Mouse (Mus musculus) heart, adult 2 months (tissue): ENCODE results near the gene Tcf19. TPM values are rescaled to one million over a fixed set of nuclear protein-coding genes. Genes with fewer than 3 reads are reported as not detected.
"Not testable (repeated sequence)": the region's sequence is repeated elsewhere in the genome, so short reads cannot be mapped to it uniquely, and the experiment has no call there.

Experiments used
- DNase-seq, 2 experiments: peaks; one replicate each; pipeline ENCODE4 v3.0.0; 2021
- H3K27ac ChIP-seq: fragments of 200-600 bp; 2 replicates; pipeline ENCODE4 v1.8.1; 2022
- H3K27me3 ChIP-seq: fragments of 200-500 bp; 2 replicates; pipeline ENCODE4 v1.6.1; 2012; ENCODE audit warnings: mild to moderate bottlenecking, low read length, inconsistent platforms, mixed read lengths; ENCODE audit not compliant: control insufficient read depth, insufficient read depth
- H3K36me3 ChIP-seq: fragments of 200-500 bp; 2 replicates; pipeline ENCODE4 v1.6.1; 2012; ENCODE audit warnings: low read length, inconsistent platforms; ENCODE audit not compliant: control insufficient read depth, insufficient read depth
- H3K4me1 ChIP-seq: fragments of 200-500 bp; 2 replicates; pipeline ENCODE4 v1.6.1; 2011; ENCODE audit warnings: low read length; ENCODE audit not compliant: control insufficient read depth, insufficient read depth
- H3K4me3 ChIP-seq: fragments of 200-600 bp; 2 replicates; pipeline ENCODE4 v1.8.1; 2022
- H3K79me2 ChIP-seq: fragments of 200-500 bp; replicated peaks from 2 replicates; pipeline ENCODE4 v1.6.1; 2012; ENCODE audit warnings: mild to moderate bottlenecking, inconsistent platforms, low read length, moderate library complexity, mixed read lengths; ENCODE audit not compliant: control insufficient read depth, insufficient read depth
- H3K9ac ChIP-seq: fragments of 200-500 bp; 2 replicates; pipeline ENCODE4 v1.6.1; 2012; ENCODE audit warnings: low read depth, mild to moderate bottlenecking, control low read depth, inconsistent platforms, low read length, mixed read lengths
- CTCF ChIP-seq: fragments of 200-600 bp; IDR thresholded peaks from 2 replicates; pipeline ENCODE4 v1.8.1; 2022; ENCODE audit warnings: antibody characterized with exemption, mild to moderate bottlenecking, moderate library complexity
- EP300 ChIP-seq: fragments of 200-500 bp; IDR thresholded peaks from 2 replicates; pipeline ENCODE4 v1.6.1; 2011; ENCODE audit warnings: low read depth, low read length, control low read depth; ENCODE audit not compliant: insufficient read depth
- POLR2A ChIP-seq: fragments of 200-500 bp; IDR thresholded peaks from 2 replicates; pipeline ENCODE4 v1.6.1; 2011; ENCODE audit warnings: mild to moderate bottlenecking, low read depth, low read length, control low read depth; ENCODE audit not compliant: insufficient read depth
- WGBS: fragments of 180-500 bp; shearing (Covaris S2); methylation state at CpG from one replicate; pipeline ENCODE4 v1.1.7; 2018; 5-methylcytosine and 5-hydroxymethylcytosine counted together
- intact Hi-C: fragments of 180-260 bp; cut with DNase I; formaldehyde crosslinking; loops from one replicate; pipeline ENCODE4 v1.15.1; 2025
- polyA plus RNA-seq: library from polyadenylated mRNA; depleted of rRNA; stranded (reverse); fragments of >200 nt; gene quantifications from 2 replicates; pipeline ENCODE4 v1.2.3, GENCODE M21; 2012; rRNA removed
- total RNA-seq, 2 experiments: library from RNA; stranded (reverse); gene quantifications; 2 replicates each; pipeline ENCODE4 v1.2.3; 2021

Gene Tcf19
- total and polyA plus RNA-seq, 3 experiments: 2.0 to 3.0 (median 2.4) TPM

DNA sequence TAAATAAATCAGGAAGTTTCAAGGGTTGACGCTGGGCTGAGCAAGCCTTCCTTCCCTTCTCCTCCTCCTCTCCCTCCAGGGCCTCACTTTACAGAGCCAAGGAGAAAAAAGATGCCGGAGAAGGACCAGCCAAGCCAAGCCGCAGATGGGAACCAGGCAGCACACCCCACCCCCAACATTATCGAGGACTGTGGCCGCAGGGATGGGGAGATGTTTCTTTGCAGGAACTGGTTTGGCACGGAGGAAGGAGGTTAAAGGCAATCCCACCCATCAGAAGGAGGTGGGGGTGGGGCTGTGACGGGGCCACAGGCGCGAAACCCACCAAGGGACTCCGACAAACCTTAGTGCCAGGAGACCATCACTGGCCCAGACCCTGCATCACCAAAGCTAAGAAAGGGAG lies 29.9 kb downstream of the Tcf19 start:
- no peak overlapping the region for H3K9ac ChIP-seq
- no peak overlapping the region for H3K4me3 ChIP-seq
- intact Hi-C loops: no loop called here
- H3K27me3 ChIP-seq: no peaks in the 10 kb centered on the region
- no peaks in the 10 kb centered on the region for H3K4me1 ChIP-seq
- no peak for TF ChIP-seq CTCF
- TF ChIP-seq POLR2A: no peak
- no peak for TF ChIP-seq EP300
- no peaks in the 10 kb centered on the region for H3K79me2 ChIP-seq
- 48% methylated on average over 10 of the region's 10 CpGs for WGBS
- no peak overlapping the region for H3K27ac ChIP-seq
- DNase-seq: no peak
- H3K36me3 ChIP-seq: no peaks in the 10 kb centered on the region

DNA sequence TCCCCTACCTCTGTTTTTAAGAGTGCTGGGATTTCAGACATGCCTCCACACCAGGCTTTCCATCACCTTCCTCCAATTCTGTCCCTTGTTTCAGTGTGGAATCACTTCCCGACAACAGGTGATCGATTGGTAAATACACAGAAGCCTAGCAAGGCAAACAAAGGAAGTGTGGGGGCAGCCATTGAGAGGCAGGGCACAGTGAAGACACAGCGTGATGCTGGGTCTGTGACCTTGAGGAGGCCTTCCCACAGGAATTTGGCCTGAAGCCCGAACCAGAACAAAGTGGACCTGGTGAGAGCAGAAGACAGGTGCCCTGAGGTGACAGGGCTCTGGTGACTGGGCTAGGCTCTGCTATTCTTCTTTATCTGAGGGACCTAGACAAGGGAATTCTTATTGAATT lies 30.9 kb downstream of the Tcf19 start:
- Histone ChIP-seq H3K27ac (no peak overlapping the region), H3K79me2 (no peaks in the 10 kb centered on the region), H3K4me1 (no peaks in the 10 kb centered on the region), H3K4me3 (no peak overlapping the region), H3K27me3 (no peaks in the 10 kb centered on the region), H3K9ac (no peak overlapping the region), H3K36me3 (no peaks in the 10 kb centered on the region)
- WGBS: 40% methylated on average over 4 of the region's 4 CpGs
- TF ChIP-seq EP300 (no peak), CTCF (no peak), POLR2A (no peak)
- DNase-seq: peak in 1 of 2 experiments; percentile 23
- intact Hi-C loops: loop anchor here (2.0 kb wide), 2 partner anchors 29 to 49 kb away; no protein-coding TSS in a partner anchor

DNA sequence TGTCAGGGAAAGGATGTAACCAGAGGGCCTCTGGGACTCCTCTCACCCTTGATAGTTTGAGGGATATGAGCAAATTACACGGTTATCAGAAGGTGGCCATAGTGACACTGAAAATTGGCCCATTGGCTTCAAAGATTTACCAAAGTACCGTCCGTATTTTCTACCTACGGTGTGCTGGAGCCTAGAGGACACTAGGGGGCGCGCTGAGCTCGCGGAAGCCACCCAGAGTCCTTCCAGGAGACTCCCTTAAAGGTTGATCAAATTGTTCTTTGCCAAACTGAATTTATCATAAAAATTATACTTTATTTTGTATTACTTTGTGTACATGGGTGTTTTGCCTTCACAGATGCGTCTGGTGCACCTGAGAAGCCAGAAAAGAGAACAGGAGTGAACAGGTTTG lies 32.6 kb downstream of the Tcf19 start:
- TF ChIP-seq POLR2A: no peak
- TF ChIP-seq EP300: peak; percentile 69; the same call in 1 of the 2 replicates
- peak; percentile 99 for TF ChIP-seq CTCF
- DNase-seq: peak; percentile 21 to 61
- Histone ChIP-seq H3K4me3 (no peak overlapping the region), H3K4me1 (no peaks in the 10 kb centered on the region), H3K27me3 (no peaks in the 10 kb centered on the region), H3K9ac (no peak overlapping the region), H3K36me3 (no peaks in the 10 kb centered on the region), H3K79me2 (no peaks in the 10 kb centered on the region), H3K27ac (no peak overlapping the region)
- intact Hi-C loops: loop anchor here (2.0 kb wide), 2 partner anchors 31 to 51 kb away; no protein-coding TSS in a partner anchor
- under 1% methylated on average over 9 of the region's 9 CpGs for WGBS

DNA sequence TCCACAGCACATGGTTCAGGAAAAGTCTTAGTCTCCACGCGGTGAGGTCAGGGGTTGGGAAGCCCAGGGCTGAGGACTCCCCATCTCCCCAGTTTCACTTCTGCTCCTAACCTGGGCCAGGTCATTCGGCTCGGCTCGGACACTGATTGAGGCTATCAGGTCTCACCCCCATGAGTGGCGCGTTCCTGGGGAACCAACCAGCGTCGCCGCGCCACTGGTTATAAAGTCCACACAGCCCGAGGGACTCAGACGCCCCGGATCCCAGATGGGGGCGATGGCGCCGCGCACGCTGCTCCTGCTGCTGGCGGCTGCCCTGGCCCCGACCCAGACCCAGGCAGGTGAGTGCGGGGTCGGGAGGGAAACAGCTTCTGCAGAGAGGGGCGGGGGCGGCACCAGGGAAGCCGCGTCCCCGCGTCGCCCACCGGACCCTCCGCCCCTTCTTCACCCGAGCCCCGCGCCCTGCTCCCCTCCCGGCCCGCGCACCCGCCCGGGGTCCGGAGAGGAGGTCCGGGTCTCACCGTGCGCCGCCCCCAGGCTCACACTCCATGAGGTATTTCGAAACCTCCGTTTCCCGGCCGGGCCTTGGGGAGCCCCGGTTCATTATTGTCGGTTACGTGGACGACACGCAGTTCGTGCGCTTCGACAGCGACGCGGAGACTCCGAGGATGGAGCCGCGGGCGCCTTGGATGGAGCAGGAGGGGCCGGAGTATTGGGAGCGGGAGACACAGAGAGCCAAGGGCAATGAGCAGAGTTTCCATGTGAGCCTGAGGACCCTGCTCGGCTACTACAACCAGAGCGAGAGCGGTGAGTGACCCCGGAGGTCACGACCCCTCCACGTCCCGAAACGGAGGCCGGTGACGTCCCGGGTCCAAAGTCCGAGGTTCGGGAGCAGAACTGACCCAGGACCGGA lies 46.5 kb downstream of the Tcf19 start, which contains the start of gene H2-Q10:
Gene H2-Q10, plus strand, starts transcription at position 248 of the 910 bp plus-strand sequence.
- no peak for DNase-seq
- peaks cover 2% of the 10 kb centered on the region; the same call in 1 of the 2 replicates for H3K27me3 ChIP-seq
- peak within 1 kb of the TSS; percentile 33; the same call in 1 of the 2 replicates for H3K4me3 ChIP-seq
- no peak for TF ChIP-seq POLR2A
- no peak for TF ChIP-seq CTCF
- no peak for TF ChIP-seq EP300
- no peak within 1 kb of the TSS for H3K27ac ChIP-seq
- H3K36me3 ChIP-seq: no peaks in the 10 kb centered on the region
- no peaks in the 10 kb centered on the region for H3K4me1 ChIP-seq
- H3K9ac ChIP-seq: no peak within 1 kb of the TSS
- intact Hi-C loops: no loop called here
- WGBS: 3% methylated on average over 80 of the region's 80 CpGs
- no peaks in the 10 kb centered on the region for H3K79me2 ChIP-seq

DNA sequence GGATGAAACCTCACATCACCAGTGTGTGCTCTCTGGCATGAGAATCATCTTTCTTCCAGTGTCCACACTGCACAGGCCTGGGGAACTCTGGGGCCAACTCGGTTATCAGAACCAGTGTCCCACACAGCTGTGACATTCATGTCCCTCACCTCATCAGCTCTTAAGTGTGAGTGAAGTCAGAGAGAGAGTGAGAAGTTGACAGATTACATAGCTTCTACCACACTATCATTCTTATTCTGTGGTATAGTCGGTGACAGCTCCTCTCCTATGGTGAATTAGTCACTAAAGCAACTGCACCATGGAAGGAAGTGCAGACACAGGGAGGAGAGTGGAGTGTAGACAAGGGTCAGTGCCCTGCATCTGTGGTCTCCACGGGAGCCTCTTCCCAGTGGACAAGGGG lies 47.7 kb downstream of the Tcf19 start:
- H3K27me3 ChIP-seq, H3K79me2 ChIP-seq, DNase-seq, H3K27ac ChIP-seq, H3K4me1 ChIP-seq, H3K36me3 ChIP-seq, H3K9ac ChIP-seq, intact Hi-C loops, H3K4me3 ChIP-seq: not testable (repeated sequence)
- WGBS: 44% methylated on average over 3 of the region's 3 CpGs

DNA sequence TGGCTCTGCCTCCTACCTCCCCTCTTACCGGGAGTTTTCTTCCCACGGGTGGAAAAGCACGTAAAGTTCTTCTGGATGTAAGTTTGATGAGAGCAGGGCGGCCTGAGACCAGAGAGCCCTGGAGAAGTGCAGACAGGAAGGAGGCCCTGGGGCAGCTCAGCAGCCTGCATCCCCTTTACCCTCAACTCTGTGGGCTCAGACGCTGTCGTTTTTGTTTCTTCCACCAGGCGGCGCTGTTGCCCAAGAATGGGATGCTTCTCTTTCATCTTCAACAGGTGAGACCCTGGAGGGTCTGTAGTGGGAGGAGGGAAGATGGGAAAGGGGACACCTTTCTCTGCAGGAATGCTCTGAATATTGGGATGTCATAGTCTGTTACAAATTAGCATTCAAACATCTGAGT lies 51.0 kb downstream of the Tcf19 start:
- WGBS: 6% methylated on average over 8 of the region's 8 CpGs
- H3K36me3 ChIP-seq, H3K79me2 ChIP-seq, DNase-seq, H3K27me3 ChIP-seq, intact Hi-C loops, H3K4me1 ChIP-seq, H3K9ac ChIP-seq, H3K27ac ChIP-seq, H3K4me3 ChIP-seq: not testable (repeated sequence)
- peak; percentile 57 for TF ChIP-seq CTCF

Other genes starting within 250 kb of the Tcf19 start
- gene H2-Q1, start 196.4 kb downstream of the Tcf19 start, total RNA-seq: 1 to 10 TPM; 1.5 TPM
- not detected in 2 replicates for gene H2-Q1, start 196.4 kb downstream of the Tcf19 start, polyA plus RNA-seq
- gene H2-Q2, start 174.6 kb downstream of the Tcf19 start, total RNA-seq: 1 to 10 TPM; 1.1 TPM
- 0.12 and 0.31 TPM in 2 replicates for gene H2-Q2, start 174.6 kb downstream of the Tcf19 start, polyA plus RNA-seq
- gene H2-Q4, start 137.2 kb downstream of the Tcf19 start, total RNA-seq: 10 to 100 TPM; 12.2 to 18.8 TPM
- gene H2-Q4, start 137.2 kb downstream of the Tcf19 start, polyA plus RNA-seq: 35.0 and 48.6 TPM in 2 replicates
- 1 to 10 TPM; 1.2 to 3.7 TPM for gene H2-Q6, start 92.0 kb downstream of the Tcf19 start, total RNA-seq
- gene H2-Q6, start 92.0 kb downstream of the Tcf19 start, polyA plus RNA-seq: 21.4 and 40.3 TPM in 2 replicates
- gene H2-Q7, start 77.7 kb downstream of the Tcf19 start, total RNA-seq: 1 to 10 TPM; 1.1 to 1.9 TPM
- 33.2 and 78.2 TPM in 2 replicates for gene H2-Q7, start 77.7 kb downstream of the Tcf19 start, polyA plus RNA-seq
- gene H2-Q10, start 46.7 kb downstream of the Tcf19 start, total RNA-seq: under 1 TPM; 0.34 to 0.37 TPM
- 4.2 and 7.0 TPM in 2 replicates for gene H2-Q10, start 46.7 kb downstream of the Tcf19 start, polyA plus RNA-seq
- gene Pou5f1, start 10.8 kb downstream of the Tcf19 start, total RNA-seq: not detected
- gene Pou5f1, start 10.8 kb downstream of the Tcf19 start, polyA plus RNA-seq: not detected in 2 replicates
- 1 to 10 TPM; 1.9 to 2.2 TPM for gene Cchcr1, start 276 bp upstream of the Tcf19 start, total RNA-seq
- 3.7 and 3.8 TPM in 2 replicates for gene Cchcr1, start 276 bp upstream of the Tcf19 start, polyA plus RNA-seq
- not detected for gene Psors1c2, start 16.4 kb upstream of the Tcf19 start, total RNA-seq
- not detected in 2 replicates for gene Psors1c2, start 16.4 kb upstream of the Tcf19 start, polyA plus RNA-seq
- under 1 TPM; 0.27 to 0.29 TPM for gene Cdsn, start 35.3 kb upstream of the Tcf19 start, total RNA-seq
- gene Cdsn, start 35.3 kb upstream of the Tcf19 start, polyA plus RNA-seq: 0.94 and 1.1 TPM in 2 replicates
- not detected for gene 2300002M23Rik, start 50.6 kb upstream of the Tcf19 start, total RNA-seq
- not detected in 2 replicates for gene 2300002M23Rik, start 50.6 kb upstream of the Tcf19 start, polyA plus RNA-seq
- not detected for gene Sfta2, start 84.7 kb upstream of the Tcf19 start, total RNA-seq
- 0.47 TPM in 1 of 2 replicates, not detected in the other for gene Sfta2, start 84.7 kb upstream of the Tcf19 start, polyA plus RNA-seq
- gene Gm9573, start 109.8 kb upstream of the Tcf19 start, total RNA-seq: not detected
- not detected in 2 replicates for gene Gm9573, start 109.8 kb upstream of the Tcf19 start, polyA plus RNA-seq
- not detected for gene Mucl3, start 126.9 kb upstream of the Tcf19 start, total RNA-seq
- not detected in 2 replicates for gene Mucl3, start 126.9 kb upstream of the Tcf19 start, polyA plus RNA-seq
- 10 to 100 TPM; 26.6 to 28.3 TPM for gene Vars2, start 150.8 kb upstream of the Tcf19 start, total RNA-seq
- gene Vars2, start 150.8 kb upstream of the Tcf19 start, polyA plus RNA-seq: 19.3 and 20.3 TPM in 2 replicates
- 10 to 100 TPM; 15.0 to 20.6 TPM for gene Gtf2h4, start 156.9 kb upstream of the Tcf19 start, total RNA-seq
- 19.2 and 21.0 TPM in 2 replicates for gene Gtf2h4, start 156.9 kb upstream of the Tcf19 start, polyA plus RNA-seq
- 10 to 100 TPM; 25.9 to 30.6 TPM for gene Ddr1, start 187.8 kb upstream of the Tcf19 start, total RNA-seq
- gene Ddr1, start 187.8 kb upstream of the Tcf19 start, polyA plus RNA-seq: 24.4 and 27.6 TPM in 2 replicates